Mouse (Mus musculus): ENCODE measurements around the gene Ints2.

- TF ChIP-seq CTCF (IDR thresholded peaks at IDR 0.05; ENCODE audit: control insufficient read depth, insufficient read depth, insufficient replicate concordance, low read depth, low read length), result no peak
- no peak for TF ChIP-seq POLR2A (IDR thresholded peaks at IDR 0.05; ENCODE audit: control insufficient read depth, low read depth, low read length)
Measured at GRCm38 (mm10) chr11:86175833-86176232, 81.5 kb downstream of the Ints2 start.
